Mouse (Mus musculus): ENCODE data around the gene Traf5. TPM values are rescaled to one million over a fixed set of nuclear protein-coding genes. Genes with fewer than 3 reads are reported as not detected.

Traf5 gene
- total RNA-seq, 2 experiments from 2014 or later = 18.9 to 33.1 TPM

- peak; percentile 74 for ATAC-seq (ENCODE audit: poor library complexity, severe bottlenecking)
Observed at GRCm38 (mm10) chr1:192092879-192093660, 711 bp upstream of the Traf5 start.

- ATAC-seq (ENCODE audit: poor library complexity, severe bottlenecking) = no peak
Observed at GRCm38 (mm10) chr1:192090689-192091567, 1.4 kb downstream of the Traf5 start.

- ATAC-seq (ENCODE audit: poor library complexity, severe bottlenecking) = no peak
Observed at GRCm38 (mm10) chr1:192090281-192090680, 2.1 kb downstream of the Traf5 start.

GRCm38 (mm10) chr1:192089208-192090166 is 2.9 kb downstream of the Traf5 start:
- no peak for ATAC-seq (ENCODE audit: poor library complexity, severe bottlenecking)

GRCm38 (mm10) chr1:192088011-192088410 is 4.3 kb downstream of the Traf5 start:
- ATAC-seq (ENCODE audit: poor library complexity, severe bottlenecking) = no peak

- no peak for ATAC-seq (ENCODE audit: poor library complexity, severe bottlenecking)
Observed at GRCm38 (mm10) chr1:192087098-192087497, 5.3 kb downstream of the Traf5 start.

GRCm38 (mm10) chr1:192086279-192087037 is 5.9 kb downstream of the Traf5 start:
- no peak for ATAC-seq (ENCODE audit: poor library complexity, severe bottlenecking)

GRCm38 (mm10) chr1:192085218-192085617 is 7.1 kb downstream of the Traf5 start:
- ATAC-seq (ENCODE audit: poor library complexity, severe bottlenecking) = no peak

- ATAC-seq (ENCODE audit: poor library complexity, severe bottlenecking) = no peak
Observed at GRCm38 (mm10) chr1:192082646-192083045, 9.7 kb downstream of the Traf5 start.

- ATAC-seq (ENCODE audit: poor library complexity, severe bottlenecking) = peak; percentile 41
Observed at GRCm38 (mm10) chr1:192081129-192081528, 11.2 kb downstream of the Traf5 start.

GRCm38 (mm10) chr1:192079121-192079520 is 13.2 kb downstream of the Traf5 start:
- ATAC-seq (ENCODE audit: poor library complexity, severe bottlenecking) = no peak

GRCm38 (mm10) chr1:192078406-192078805 is 14.0 kb downstream of the Traf5 start:
- peak; percentile 93 for ATAC-seq (ENCODE audit: poor library complexity, severe bottlenecking)

GRCm38 (mm10) chr1:192076796-192077535 is 15.4 kb downstream of the Traf5 start:
- ATAC-seq (ENCODE audit: poor library complexity, severe bottlenecking) = no peak

- no peak for ATAC-seq (ENCODE audit: poor library complexity, severe bottlenecking)
Observed at GRCm38 (mm10) chr1:192076101-192076500, 16.3 kb downstream of the Traf5 start.

- no peak for ATAC-seq (ENCODE audit: poor library complexity, severe bottlenecking)
Observed at GRCm38 (mm10) chr1:192074824-192075223, 17.5 kb downstream of the Traf5 start.

- ATAC-seq (ENCODE audit: poor library complexity, severe bottlenecking) = no peak
Observed at GRCm38 (mm10) chr1:192072426-192072825, 19.9 kb downstream of the Traf5 start.

- ATAC-seq (ENCODE audit: poor library complexity, severe bottlenecking) = peak; percentile 85
Observed at GRCm38 (mm10) chr1:192070618-192071051, 21.7 kb downstream of the Traf5 start.

GRCm38 (mm10) chr1:192069971-192070591 is 22.3 kb downstream of the Traf5 start:
- peak; percentile 79 for ATAC-seq (ENCODE audit: poor library complexity, severe bottlenecking)

GRCm38 (mm10) chr1:192068188-192068587 is 24.2 kb downstream of the Traf5 start:
- no peak for ATAC-seq (ENCODE audit: poor library complexity, severe bottlenecking)
